Mouse (Mus musculus): Measurements from ENCODE around the gene Ccdc47. TPM values are rescaled to one million over a fixed set of nuclear protein-coding genes. Genes with fewer than 3 reads are reported as not detected.

The Ccdc47 gene
- polyA plus RNA-seq, 1 experiment: 4.8 TPM

- H3K4me3 ChIP-seq (ENCODE audit: low read depth, low read length): no peak overlapping the region
- peaks cover 28% of the 10 kb centered on the region for H3K36me3 ChIP-seq (ENCODE audit: control insufficient read depth, insufficient read depth, low read length)
- 88% methylated on average over 1 of the region's 1 CpGs for whole genome bisulfite sequencing
- peaks cover 9% of the 10 kb centered on the region for H3K4me1 ChIP-seq (ENCODE audit: control insufficient read depth, insufficient read depth, insufficient read length, low read length)
- H3K27me3 ChIP-seq (ENCODE audit: control insufficient read depth, insufficient read depth, low read length): no peaks in the 10 kb centered on the region
- TF ChIP-seq POLR2A (IDR thresholded peaks at IDR 0.05; ENCODE audit: low read depth, low read length) (no peak), CTCF (IDR thresholded peaks at IDR 0.05; ENCODE audit: extremely low read depth, insufficient read length, insufficient replicate concordance, low read depth, low read length) (no peak)
- H3K27ac ChIP-seq (ENCODE audit: insufficient read depth, low read depth, low read length): no peak overlapping the region
Observed at GRCm38 (mm10) chr11:106156257-106156656, 59.9 kb downstream of the Ccdc47 start.

- Histone ChIP-seq H3K36me3 (ENCODE audit: control insufficient read depth, insufficient read depth, low read length) (peaks cover 32% of the 10 kb centered on the region), H3K27ac (ENCODE audit: insufficient read depth, low read depth, low read length) (no peak overlapping the region), H3K27me3 (ENCODE audit: control insufficient read depth, insufficient read depth, low read length) (no peaks in the 10 kb centered on the region), H3K4me3 (ENCODE audit: low read depth, low read length) (no peak overlapping the region), H3K4me1 (ENCODE audit: control insufficient read depth, insufficient read depth, insufficient read length, low read length) (peaks cover 9% of the 10 kb centered on the region)
- no peak for TF ChIP-seq POLR2A (IDR thresholded peaks at IDR 0.05; ENCODE audit: low read depth, low read length)
- TF ChIP-seq CTCF (IDR thresholded peaks at IDR 0.05; ENCODE audit: extremely low read depth, insufficient read length, insufficient replicate concordance, low read depth, low read length): no peak
- WGBS: 63% methylated on average over 3 of the region's 3 CpGs
Observed at GRCm38 (mm10) chr11:106155761-106156160, 60.4 kb downstream of the Ccdc47 start.

- TF ChIP-seq CTCF (IDR thresholded peaks at IDR 0.05; ENCODE audit: extremely low read depth, insufficient read length, insufficient replicate concordance, low read depth, low read length) (no peak), POLR2A (IDR thresholded peaks at IDR 0.05; ENCODE audit: low read depth, low read length) (no peak)
Observed at GRCm38 (mm10) chr11:106154770-106155169, 61.4 kb downstream of the Ccdc47 start.

DNA sequence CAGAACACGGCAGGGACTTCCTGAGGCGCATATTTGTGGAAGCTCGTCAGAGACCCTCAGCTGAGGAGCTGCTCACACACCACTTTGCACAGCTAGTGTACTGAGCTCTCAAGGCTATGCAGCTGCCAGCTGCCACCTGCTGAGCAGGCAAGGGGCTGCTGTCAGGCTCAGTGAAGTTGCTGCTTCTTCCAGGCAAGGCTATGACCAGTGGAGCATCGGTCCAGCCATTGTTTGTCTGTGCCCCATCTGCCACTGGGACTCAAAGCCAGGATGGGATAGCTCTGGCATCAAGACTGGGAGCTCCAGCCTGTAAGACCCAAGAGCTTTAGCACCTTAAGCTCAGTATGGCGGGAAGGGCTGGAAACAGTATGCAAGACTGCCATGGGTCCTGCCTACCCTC lies 62.1 kb downstream of the Ccdc47 start:
- 83% methylated on average over 5 of the region's 5 CpGs for WGBS
- Histone ChIP-seq H3K27ac (ENCODE audit: insufficient read depth, low read depth, low read length) (no peak overlapping the region), H3K36me3 (ENCODE audit: control insufficient read depth, insufficient read depth, low read length) (peaks cover 47% of the 10 kb centered on the region), H3K4me1 (ENCODE audit: control insufficient read depth, insufficient read depth, insufficient read length, low read length) (peaks cover 6% of the 10 kb centered on the region), H3K27me3 (ENCODE audit: control insufficient read depth, insufficient read depth, low read length) (no peaks in the 10 kb centered on the region), H3K4me3 (ENCODE audit: low read depth, low read length) (no peak overlapping the region)
- TF ChIP-seq POLR2A (IDR thresholded peaks at IDR 0.05; ENCODE audit: low read depth, low read length) (no peak), CTCF (IDR thresholded peaks at IDR 0.05; ENCODE audit: extremely low read depth, insufficient read length, insufficient replicate concordance, low read depth, low read length) (no peak)

More at GRCm38 (mm10) chr11:106154770-106155169, 61.4 kb downstream of the Ccdc47 start:
- Histone ChIP-seq H3K4me1 (ENCODE audit: control insufficient read depth, insufficient read depth, insufficient read length, low read length) (peaks cover 6% of the 10 kb centered on the region), H3K36me3 (ENCODE audit: control insufficient read depth, insufficient read depth, low read length) (peaks cover 41% of the 10 kb centered on the region), H3K27ac (ENCODE audit: insufficient read depth, low read depth, low read length) (no peak overlapping the region), H3K4me3 (ENCODE audit: low read depth, low read length) (no peak overlapping the region), H3K27me3 (ENCODE audit: control insufficient read depth, insufficient read depth, low read length) (no peaks in the 10 kb centered on the region)
- 80% methylated on average over 2 of the region's 2 CpGs for WGBS

- TF ChIP-seq CTCF (IDR thresholded peaks at IDR 0.05; ENCODE audit: extremely low read depth, insufficient read length, insufficient replicate concordance, low read depth, low read length): no peak
- TF ChIP-seq POLR2A (IDR thresholded peaks at IDR 0.05; ENCODE audit: low read depth, low read length): no peak
- Histone ChIP-seq H3K27ac (ENCODE audit: insufficient read depth, low read depth, low read length) (no peak overlapping the region), H3K4me3 (ENCODE audit: low read depth, low read length) (no peak overlapping the region), H3K4me1 (ENCODE audit: control insufficient read depth, insufficient read depth, insufficient read length, low read length) (peaks cover 6% of the 10 kb centered on the region), H3K27me3 (ENCODE audit: control insufficient read depth, insufficient read depth, low read length) (no peaks in the 10 kb centered on the region), H3K36me3 (ENCODE audit: control insufficient read depth, insufficient read depth, low read length) (peaks cover 58% of the 10 kb centered on the region)
- 89% methylated on average over 8 of the region's 8 CpGs for WGBS
Observed at GRCm38 (mm10) chr11:106152132-106152531, 64.0 kb downstream of the Ccdc47 start.

- WGBS: 30% methylated on average over 3 of the region's 3 CpGs
- Histone ChIP-seq H3K27me3 (ENCODE audit: control insufficient read depth, insufficient read depth, low read length) (no peaks in the 10 kb centered on the region), H3K27ac (ENCODE audit: insufficient read depth, low read depth, low read length) (no peak overlapping the region), H3K4me1 (ENCODE audit: control insufficient read depth, insufficient read depth, insufficient read length, low read length) (peaks cover 6% of the 10 kb centered on the region), H3K4me3 (ENCODE audit: low read depth, low read length) (no peak overlapping the region), H3K36me3 (ENCODE audit: control insufficient read depth, insufficient read depth, low read length) (peaks cover 62% of the 10 kb centered on the region)
- TF ChIP-seq POLR2A (IDR thresholded peaks at IDR 0.05; ENCODE audit: low read depth, low read length) (no peak), CTCF (IDR thresholded peaks at IDR 0.05; ENCODE audit: extremely low read depth, insufficient read length, insufficient replicate concordance, low read depth, low read length) (no peak)
Observed at GRCm38 (mm10) chr11:106151219-106151618, 64.9 kb downstream of the Ccdc47 start.

Other genes starting within 250 kb of the Ccdc47 start
- 176 and 892 TPM in 2 replicates for gene Ace, start 248.4 kb downstream of the Ccdc47 start, polyA plus RNA-seq (2012; rRNA removed)
- gene Ace3, start 221.7 kb downstream of the Ccdc47 start, polyA plus RNA-seq (2012; rRNA removed): not detected in 2 replicates
- gene Kcnh6, start 208.2 kb downstream of the Ccdc47 start, polyA plus RNA-seq (2012; rRNA removed): 0.88 and 2.6 TPM in 2 replicates
- gene Dcaf7, start 179.5 kb downstream of the Ccdc47 start, polyA plus RNA-seq (2012; rRNA removed): 18.7 and 30.9 TPM in 2 replicates
- gene Taco1, start 150.3 kb downstream of the Ccdc47 start, polyA plus RNA-seq (2012; rRNA removed): 8.3 TPM in 2 replicates
- gene Map3k3, start 131.7 kb downstream of the Ccdc47 start, polyA plus RNA-seq (2012; rRNA removed): 10.0 and 15.1 TPM in 2 replicates
- not detected in 2 replicates for gene Gm10840, start 55.5 kb downstream of the Ccdc47 start, polyA plus RNA-seq (2012; rRNA removed)
- gene Limd2, start 55.5 kb downstream of the Ccdc47 start, polyA plus RNA-seq (2012; rRNA removed): 11.8 and 21.7 TPM in 2 replicates
- 4.4 and 7.4 TPM in 2 replicates for gene Strada, start 14.2 kb downstream of the Ccdc47 start, polyA plus RNA-seq (2012; rRNA removed)
- 2.1 and 5.2 TPM in 2 replicates for gene Ddx42, start 582 bp upstream of the Ccdc47 start, polyA plus RNA-seq (2012; rRNA removed)
- 2.8 and 3.9 TPM in 2 replicates for gene Ftsj3, start 39.7 kb upstream of the Ccdc47 start, polyA plus RNA-seq (2012; rRNA removed)
- 10.2 and 19.4 TPM in 2 replicates for gene Psmc5, start 39.8 kb upstream of the Ccdc47 start, polyA plus RNA-seq (2012; rRNA removed)
- gene Smarcd2, start 56.6 kb upstream of the Ccdc47 start, polyA plus RNA-seq (2012; rRNA removed): 40.6 and 101 TPM in 2 replicates
- 0.05 TPM in 2 replicates for gene Tcam1, start 60.3 kb upstream of the Ccdc47 start, polyA plus RNA-seq (2012; rRNA removed)
- gene Gh, start 85.5 kb upstream of the Ccdc47 start, polyA plus RNA-seq (2012; rRNA removed): 0.24 TPM in 1 of 2 replicates, not detected in the other
- gene Cd79b, start 98.4 kb upstream of the Ccdc47 start, polyA plus RNA-seq (2012; rRNA removed): 12.6 and 21.2 TPM in 2 replicates
- gene Scn4a, start 136.9 kb upstream of the Ccdc47 start, polyA plus RNA-seq (2012; rRNA removed): 0.18 and 0.23 TPM in 2 replicates
- gene Prr29, start 149.1 kb upstream of the Ccdc47 start, polyA plus RNA-seq (2012; rRNA removed): 0.32 and 1.0 TPM in 2 replicates
- gene Icam2, start 171.7 kb upstream of the Ccdc47 start, polyA plus RNA-seq (2012; rRNA removed): 6.1 and 10.4 TPM in 2 replicates